Mouse (Mus musculus) liver, embryonic 14.5 days (tissue): Measurements from ENCODE around the gene Zfp36l2.

ENCODE experiments used
- CTCF ChIP-seq: IDR thresholded peaks from 2 replicates; pipeline ENCODE4 v1.5.1; 2016; ENCODE audit warnings: antibody characterized with exemption, low read depth, control low read depth
- EP300 ChIP-seq: IDR thresholded peaks from 2 replicates; pipeline ENCODE4 v1.6.1; 2016; ENCODE audit warnings: antibody characterized with exemption, low read depth

DNA sequence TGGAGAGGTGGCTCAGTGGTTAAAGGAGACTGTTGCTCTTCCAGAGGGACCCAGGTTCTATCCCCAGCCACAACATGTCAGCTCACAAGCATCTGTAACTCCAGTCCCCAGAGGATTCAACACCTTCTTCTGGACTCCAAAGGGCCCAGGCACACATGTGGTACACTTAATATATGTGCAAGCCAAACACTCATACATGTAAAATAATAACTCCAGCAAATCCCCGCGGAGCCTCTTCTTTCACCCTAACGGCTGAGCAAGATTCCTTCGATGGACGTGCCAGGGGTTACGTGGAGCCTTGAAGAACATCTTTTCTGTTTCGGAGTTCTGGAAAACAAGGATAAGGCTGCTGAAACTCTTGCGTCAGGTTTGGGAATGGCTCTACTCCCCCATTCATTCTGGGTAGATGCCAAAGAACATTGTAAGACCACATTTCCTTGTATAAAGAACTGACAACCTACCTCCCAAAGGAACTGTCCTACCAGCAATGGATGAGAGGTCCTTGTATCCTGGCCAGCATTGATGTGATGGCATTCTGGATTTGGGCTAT, 25.5 kb downstream of the Zfp36l2 start:
- TF ChIP-seq EP300 (no peak), CTCF (no peak)
